Mouse (Mus musculus) small intestine, adult 2 months (tissue): ENCODE results near the gene Atp1a4.

Source experiments
- CTCF ChIP-seq: fragments of 200-500 bp; IDR thresholded peaks from 2 replicates; pipeline ENCODE4 v1.5.1; 2012; ENCODE audit warnings: low read depth, mild to moderate bottlenecking, control low read depth, inconsistent platforms, low read length, moderate library complexity, mixed read lengths; ENCODE audit not compliant: insufficient replicate concordance, insufficient read length; ENCODE audit errors: extremely low read depth
- POLR2A ChIP-seq: fragments of 200-500 bp; IDR thresholded peaks from 2 replicates; pipeline ENCODE4 v1.6.1; 2012; ENCODE audit warnings: low read depth, mild to moderate bottlenecking, control low read depth, inconsistent platforms, low read length, moderate library complexity

DNA sequence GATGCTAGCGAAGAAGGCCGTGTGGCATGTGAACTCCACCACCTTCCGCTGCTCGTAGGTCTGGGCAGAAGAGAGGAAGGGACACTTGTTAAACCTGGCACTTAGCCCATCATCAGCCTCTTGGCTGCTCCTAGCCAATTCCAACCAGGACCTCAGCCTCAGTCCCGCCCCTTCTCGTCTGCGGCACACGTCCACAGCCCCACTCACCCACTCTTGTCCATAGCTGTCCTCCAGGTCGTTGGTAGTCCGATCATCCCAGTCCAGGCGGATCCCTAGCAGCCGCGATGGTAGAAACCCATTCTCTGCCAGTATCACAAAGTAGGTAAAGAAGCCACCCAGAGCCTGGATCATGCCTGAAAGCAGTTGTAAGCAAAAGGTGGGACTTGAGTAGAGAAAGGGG is 20.1 kb upstream of the Atp1a4 start:
- TF ChIP-seq CTCF: no peak
- no peak for TF ChIP-seq POLR2A
